Mouse (Mus musculus) erythroblast, embryonic 14.5 days (primary cell): Measurements from ENCODE around the gene Guca1a. TPM values are rescaled to one million over a fixed set of nuclear protein-coding genes. Genes with fewer than 3 reads are reported as not detected.

Source experiments
- H3K27me3 ChIP-seq: 2 replicates; pipeline ENCODE4 v1.6.1; 2012; ENCODE audit warnings: inconsistent platforms; ENCODE audit not compliant: control insufficient read depth
- H3K36me3 ChIP-seq: 2 replicates; pipeline ENCODE4 v1.6.1; 2012; ENCODE audit warnings: mild to moderate bottlenecking, inconsistent platforms; ENCODE audit not compliant: control insufficient read depth
- H3K4me1 ChIP-seq: 2 replicates; pipeline ENCODE4 v1.6.1; 2012; ENCODE audit warnings: inconsistent platforms; ENCODE audit not compliant: control insufficient read depth
- H3K4me3 ChIP-seq: replicated peaks from 2 replicates; pipeline ENCODE3; 2012; ENCODE audit warnings: moderate library complexity, mild to moderate bottlenecking, inconsistent platforms
- H3K9me3 ChIP-seq: 2 replicates; pipeline ENCODE4 v1.6.1; 2012; ENCODE audit warnings: low read length, inconsistent platforms, mixed read lengths; ENCODE audit not compliant: control insufficient read depth
- GATA1 ChIP-seq: IDR thresholded peaks from 2 replicates; pipeline ENCODE4 v1.6.1; 2012; ENCODE audit warnings: low read length, inconsistent platforms, mixed read lengths
- TAL1 ChIP-seq: IDR thresholded peaks from 3 replicates; pipeline ENCODE4 v1.6.1; 2012; ENCODE audit warnings: low read length, inconsistent platforms, mixed read lengths
- polyA plus RNA-seq: library from polyadenylated mRNA; stranded (reverse); fragments of >175 nt; gene quantifications from 2 replicates; pipeline ENCODE4 v1.2.3, GENCODE M21; 2012

The Guca1a gene
- not detected in 2 replicates for polyA plus RNA-seq

- Histone ChIP-seq H3K9me3 (no peaks in the 10 kb centered on the region), H3K4me3 (no peak within 1 kb of the TSS), H3K36me3 (no peaks in the 10 kb centered on the region), H3K4me1 (peaks cover 6% of the 10 kb centered on the region), H3K27me3 (peaks cover 4% of the 10 kb centered on the region)
- TF ChIP-seq TAL1 (no peak), GATA1 (no peak)
Measured at GRCm38 (mm10) chr17:47400451-47400850, at the start of gene Guca1a. Gene Guca1a (minus strand): TSS chr17:47400584.

GRCm38 (mm10) chr17:47449432-47449831, 49.0 kb upstream of the Guca1a start:
- Histone ChIP-seq H3K4me1 (peaks cover 12% of the 10 kb centered on the region), H3K9me3 (no peaks in the 10 kb centered on the region), H3K27me3 (no peaks in the 10 kb centered on the region)

GRCm38 (mm10) chr17:47448523-47449372, 48.4 kb upstream of the Guca1a start:
- Histone ChIP-seq H3K36me3 (no peaks in the 10 kb centered on the region), H3K4me1 (peaks cover 12% of the 10 kb centered on the region), H3K27me3 (no peaks in the 10 kb centered on the region), H3K4me3 (no peak overlapping the region), H3K9me3 (no peaks in the 10 kb centered on the region)
- TF ChIP-seq TAL1 (no peak), GATA1 (no peak)

More at GRCm38 (mm10) chr17:47449432-47449831, 49.0 kb upstream of the Guca1a start:
- TF ChIP-seq GATA1, result no peak
- no peak for TF ChIP-seq TAL1
- Histone ChIP-seq H3K36me3 (no peaks in the 10 kb centered on the region), H3K4me3 (no peak overlapping the region)

GRCm38 (mm10) chr17:47446561-47446960, 46.2 kb upstream of the Guca1a start:
- no peaks in the 10 kb centered on the region for H3K27me3 ChIP-seq
- no peak for TF ChIP-seq TAL1
- no peak for TF ChIP-seq GATA1
- H3K9me3 ChIP-seq, result no peaks in the 10 kb centered on the region
- peaks cover 12% of the 10 kb centered on the region for H3K4me1 ChIP-seq
- H3K4me3 ChIP-seq, result no peak overlapping the region
- no peaks in the 10 kb centered on the region for H3K36me3 ChIP-seq

GRCm38 (mm10) chr17:47446025-47446424, 45.6 kb upstream of the Guca1a start:
- TF ChIP-seq TAL1 (no peak), GATA1 (no peak)
- H3K4me1 ChIP-seq, result peaks cover 12% of the 10 kb centered on the region
- no peak overlapping the region for H3K4me3 ChIP-seq
- H3K27me3 ChIP-seq, result no peaks in the 10 kb centered on the region
- no peaks in the 10 kb centered on the region for H3K9me3 ChIP-seq
- no peaks in the 10 kb centered on the region for H3K36me3 ChIP-seq

- no peaks in the 10 kb centered on the region for H3K27me3 ChIP-seq
- H3K36me3 ChIP-seq, result no peaks in the 10 kb centered on the region
- no peak overlapping the region for H3K4me3 ChIP-seq
- H3K9me3 ChIP-seq, result no peaks in the 10 kb centered on the region
- peaks cover 12% of the 10 kb centered on the region for H3K4me1 ChIP-seq
- TF ChIP-seq TAL1, result no peak
- no peak for TF ChIP-seq GATA1
Measured at GRCm38 (mm10) chr17:47445518-47445917, 45.1 kb upstream of the Guca1a start.

GRCm38 (mm10) chr17:47444113-47444512, 43.7 kb upstream of the Guca1a start:
- Histone ChIP-seq H3K36me3 (no peaks in the 10 kb centered on the region), H3K4me3 (no peak overlapping the region), H3K27me3 (peaks cover 3% of the 10 kb centered on the region), H3K4me1 (peaks cover 11% of the 10 kb centered on the region), H3K9me3 (no peaks in the 10 kb centered on the region)
- no peak for TF ChIP-seq GATA1
- no peak for TF ChIP-seq TAL1

GRCm38 (mm10) chr17:47442271-47442670, 41.9 kb upstream of the Guca1a start:
- H3K4me3 ChIP-seq, result no peak overlapping the region
- TF ChIP-seq GATA1 (no peak), TAL1 (no peak)
- H3K36me3 ChIP-seq, result no peaks in the 10 kb centered on the region
- H3K9me3 ChIP-seq, result no peaks in the 10 kb centered on the region
- H3K4me1 ChIP-seq, result peaks cover 10% of the 10 kb centered on the region
- peaks cover 22% of the 10 kb centered on the region for H3K27me3 ChIP-seq

- H3K27me3 ChIP-seq, result peaks cover 30% of the 10 kb centered on the region
- no peak for TF ChIP-seq GATA1
- no peaks in the 10 kb centered on the region for H3K9me3 ChIP-seq
- H3K4me3 ChIP-seq, result no peak overlapping the region
- peaks cover 8% of the 10 kb centered on the region for H3K4me1 ChIP-seq
- H3K36me3 ChIP-seq, result no peaks in the 10 kb centered on the region
Measured at GRCm38 (mm10) chr17:47441296-47442051, 41.1 kb upstream of the Guca1a start.
